Mouse (Mus musculus): ENCODE measurements around the gene Aph1a.

Gene Aph1a

DNA sequence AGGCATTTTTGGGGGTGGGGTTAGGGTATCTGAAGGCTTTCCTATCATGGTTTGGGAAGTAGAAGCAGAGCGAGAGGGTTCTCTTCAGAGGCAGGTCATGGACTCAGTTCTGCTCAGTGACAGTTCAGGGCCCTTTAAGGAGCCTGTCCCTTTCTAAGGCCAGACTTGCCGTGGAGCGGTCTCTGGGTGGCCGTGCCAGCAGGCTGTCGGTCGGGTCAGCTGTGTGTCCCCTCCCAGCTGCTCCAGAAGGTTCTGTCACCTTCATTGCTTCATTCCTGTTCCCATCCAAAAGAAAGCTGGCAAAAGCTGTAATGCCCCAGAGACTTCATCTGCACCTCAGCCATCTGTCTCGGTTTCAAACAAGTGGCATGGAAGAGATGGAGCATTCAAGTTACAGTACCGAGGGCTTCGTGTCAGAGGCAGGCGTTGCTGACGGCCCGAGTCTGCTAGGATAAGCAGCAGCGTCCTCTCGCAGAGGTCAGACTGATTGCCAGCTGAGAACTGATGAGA lies 52.0 kb downstream of the Aph1a start:
- intact Hi-C loops (cut with DNase I), result no loop called here
